Mouse (Mus musculus): ENCODE measurements around the gene Fry. TPM values are rescaled to one million over a fixed set of nuclear protein-coding genes. Genes with fewer than 3 reads are reported as not detected.
A peak's percentile ranks its signal among the peaks of the same experiment; 100 is the strongest.

Fry gene
- total and polyA plus RNA-seq, 3 experiments, result 43.8 to 153 (median 117) TPM

- Histone ChIP-seq H3K9ac (ENCODE audit: low read depth, low read length) (no peak overlapping the region), H3K27me3 (ENCODE audit: control insufficient read depth, insufficient read depth, low read length) (no peaks in the 10 kb centered on the region), H3K4me3 (no peak overlapping the region), H3K79me2 (replicated peaks; ENCODE audit: control insufficient read depth, insufficient read depth, low read length) (peaks cover 3% of the 10 kb centered on the region), H3K4me1 (ENCODE audit: control insufficient read depth, insufficient read depth, low read length) (no peaks in the 10 kb centered on the region), H3K27ac (no peak overlapping the region), H3K36me3 (ENCODE audit: control insufficient read depth, insufficient read depth, low read length) (no peaks in the 10 kb centered on the region; the same call in none of the 2 replicates)
- WGBS, result 66% methylated on average over 2 of the region's 2 CpGs
- intact Hi-C loops (cut with DNase I), result no loop called here
- TF ChIP-seq POLR2A (IDR thresholded peaks at IDR 0.05; ENCODE audit: insufficient read depth, low read depth, low read length) (no peak), EP300 (IDR thresholded peaks at IDR 0.05; ENCODE audit: insufficient read depth, low read depth, low read length) (no peak), CTCF (IDR thresholded peaks at IDR 0.05) (peak; percentile 20; the same call in 1 of the 2 replicates)
- no peak for DNase-seq
Measured at GRCm38 (mm10) chr5:150313229-150313628, 194.8 kb downstream of the Fry start.

- intact Hi-C loops (cut with DNase I), result no loop called here
Measured at GRCm38 (mm10) chr5:150314582-150314981, 196.1 kb downstream of the Fry start.

GRCm38 (mm10) chr5:150325411-150325810, 207.0 kb downstream of the Fry start:
- no peak overlapping the region for H3K9ac ChIP-seq (ENCODE audit: low read depth, low read length)
- no peaks in the 10 kb centered on the region; the same call in 1 of the 2 replicates for H3K4me1 ChIP-seq (ENCODE audit: control insufficient read depth, insufficient read depth, low read length)
- H3K36me3 ChIP-seq (ENCODE audit: control insufficient read depth, insufficient read depth, low read length), result no peaks in the 10 kb centered on the region
- H3K79me2 ChIP-seq (replicated peaks; ENCODE audit: control insufficient read depth, insufficient read depth, low read length), result peaks cover 1% of the 10 kb centered on the region; the same call in 1 of the 2 replicates
- WGBS, result 72% methylated on average over 5 of the region's 5 CpGs
- no peaks in the 10 kb centered on the region for H3K27me3 ChIP-seq (ENCODE audit: control insufficient read depth, insufficient read depth, low read length)
- H3K27ac ChIP-seq, result no peak overlapping the region
- TF ChIP-seq CTCF (IDR thresholded peaks at IDR 0.05) (no peak), EP300 (IDR thresholded peaks at IDR 0.05; ENCODE audit: insufficient read depth, low read depth, low read length) (no peak), POLR2A (IDR thresholded peaks at IDR 0.05; ENCODE audit: insufficient read depth, low read depth, low read length) (no peak)
- DNase-seq, result no peak
- no peak overlapping the region for H3K4me3 ChIP-seq
- intact Hi-C loops (cut with DNase I), result no loop called here

More at GRCm38 (mm10) chr5:150314582-150314981, 196.1 kb downstream of the Fry start:
- WGBS, result 98% methylated on average over 6 of the region's 6 CpGs
- Histone ChIP-seq H3K27ac (no peak overlapping the region), H3K9ac (ENCODE audit: low read depth, low read length) (no peak overlapping the region), H3K36me3 (ENCODE audit: control insufficient read depth, insufficient read depth, low read length) (peaks cover 2% of the 10 kb centered on the region), H3K79me2 (replicated peaks; ENCODE audit: control insufficient read depth, insufficient read depth, low read length) (peaks cover 3% of the 10 kb centered on the region), H3K4me1 (ENCODE audit: control insufficient read depth, insufficient read depth, low read length) (no peaks in the 10 kb centered on the region), H3K27me3 (ENCODE audit: control insufficient read depth, insufficient read depth, low read length) (no peaks in the 10 kb centered on the region), H3K4me3 (no peak overlapping the region)
- DNase-seq, result no peak
- TF ChIP-seq POLR2A (IDR thresholded peaks at IDR 0.05; ENCODE audit: insufficient read depth, low read depth, low read length) (no peak), CTCF (IDR thresholded peaks at IDR 0.05) (peak; percentile 40), EP300 (IDR thresholded peaks at IDR 0.05; ENCODE audit: insufficient read depth, low read depth, low read length) (no peak)

- intact Hi-C loops (cut with DNase I), result no loop called here
- Histone ChIP-seq H3K4me1 (ENCODE audit: control insufficient read depth, insufficient read depth, low read length) (peaks cover 13% of the 10 kb centered on the region), H3K79me2 (replicated peaks; ENCODE audit: control insufficient read depth, insufficient read depth, low read length) (peaks cover 1% of the 10 kb centered on the region; the same call in 1 of the 2 replicates), H3K4me3 (no peak overlapping the region), H3K9ac (ENCODE audit: low read depth, low read length) (no peak overlapping the region), H3K36me3 (ENCODE audit: control insufficient read depth, insufficient read depth, low read length) (0 out of 2 replicates have a peak, but pooled peaks cover 3% of the 10 kb centered on the region), H3K27me3 (ENCODE audit: control insufficient read depth, insufficient read depth, low read length) (no peaks in the 10 kb centered on the region), H3K27ac (no peak overlapping the region)
- WGBS, result 63% methylated on average over 6 of the region's 6 CpGs
- TF ChIP-seq CTCF (IDR thresholded peaks at IDR 0.05) (peak; percentile 6; the same call in 1 of the 2 replicates), POLR2A (IDR thresholded peaks at IDR 0.05; ENCODE audit: insufficient read depth, low read depth, low read length) (no peak)
- DNase-seq, result no peak
Measured at GRCm38 (mm10) chr5:150328686-150329085, 210.2 kb downstream of the Fry start.

- Histone ChIP-seq H3K4me3 (no peak overlapping the region), H3K36me3 (ENCODE audit: control insufficient read depth, insufficient read depth, low read length) (peaks cover 6% of the 10 kb centered on the region; the same call in 1 of the 2 replicates), H3K79me2 (replicated peaks; ENCODE audit: control insufficient read depth, insufficient read depth, low read length) (peaks cover under 1% of the 10 kb centered on the region; the same call in 1 of the 2 replicates), H3K4me1 (ENCODE audit: control insufficient read depth, insufficient read depth, low read length) (peaks cover 13% of the 10 kb centered on the region), H3K9ac (ENCODE audit: low read depth, low read length) (no peak overlapping the region), H3K27ac (peak overlapping the region; percentile 73), H3K27me3 (ENCODE audit: control insufficient read depth, insufficient read depth, low read length) (no peaks in the 10 kb centered on the region)
- 73% methylated on average over 2 of the region's 2 CpGs for WGBS
- TF ChIP-seq POLR2A (IDR thresholded peaks at IDR 0.05; ENCODE audit: insufficient read depth, low read depth, low read length) (no peak), EP300 (IDR thresholded peaks at IDR 0.05; ENCODE audit: insufficient read depth, low read depth, low read length) (no peak), CTCF (IDR thresholded peaks at IDR 0.05) (peak; percentile 42)
- peak in 1 of 2 experiments; percentile 52 for DNase-seq
- intact Hi-C loops (cut with DNase I), result loop anchor here (2.0 kb wide), 1 partner anchor 37 kb away; no protein-coding TSS in a partner anchor
Measured at GRCm38 (mm10) chr5:150331821-150332220, 213.4 kb downstream of the Fry start.

GRCm38 (mm10) chr5:150332810-150333209, 214.4 kb downstream of the Fry start:
- Histone ChIP-seq H3K79me2 (replicated peaks; ENCODE audit: control insufficient read depth, insufficient read depth, low read length) (0 out of 2 replicates have a peak, but pooled peaks cover 2% of the 10 kb centered on the region), H3K4me1 (ENCODE audit: control insufficient read depth, insufficient read depth, low read length) (peaks cover 13% of the 10 kb centered on the region), H3K27ac (peak overlapping the region; percentile 73), H3K27me3 (ENCODE audit: control insufficient read depth, insufficient read depth, low read length) (no peaks in the 10 kb centered on the region), H3K4me3 (no peak overlapping the region), H3K9ac (ENCODE audit: low read depth, low read length) (no peak overlapping the region), H3K36me3 (ENCODE audit: control insufficient read depth, insufficient read depth, low read length) (peaks cover 6% of the 10 kb centered on the region; the same call in 1 of the 2 replicates)
- DNase-seq, result peak in 1 of 2 experiments; percentile 18
- WGBS, result 13% methylated on average over 5 of the region's 5 CpGs
- TF ChIP-seq POLR2A (IDR thresholded peaks at IDR 0.05; ENCODE audit: insufficient read depth, low read depth, low read length), result no peak
- no peak for TF ChIP-seq EP300 (IDR thresholded peaks at IDR 0.05; ENCODE audit: insufficient read depth, low read depth, low read length)
- TF ChIP-seq CTCF (IDR thresholded peaks at IDR 0.05), result no peak
- intact Hi-C loops (cut with DNase I), result loop anchor here (2.0 kb wide), 1 partner anchor 38 kb away; no protein-coding TSS in a partner anchor
